Mouse (Mus musculus) ES-Bruce4 (cell line): ENCODE measurements around the gene Mlc1.

Experiments used
- CTCF ChIP-seq: IDR thresholded peaks from one replicate; pipeline ENCODE4 v1.8.1; 2011; ENCODE audit warnings: low read depth, low read length
- POLR2A ChIP-seq: IDR thresholded peaks from one replicate; pipeline ENCODE4 v1.8.1; 2011; ENCODE audit warnings: low read length; ENCODE audit not compliant: insufficient read depth

- no peak for TF ChIP-seq POLR2A
- TF ChIP-seq CTCF = no peak
Measured at GRCm38 (mm10) chr15:89001245-89001644, 22.4 kb upstream of the Mlc1 start.
